Mouse (Mus musculus) adrenal gland, adult 8-10 months (tissue): ENCODE measurements at regions not wholly inside any gene's neighbourhood (a gene's known extent, or its start where the extent isn't known, plus 50 kb on each side); places are given as distances from the start of the nearest gene placed in this dataset.

ENCODE experiments used
- DNase-seq: peaks from one replicate; pipeline ENCODE4 v3.0.0; 2022

DNA sequence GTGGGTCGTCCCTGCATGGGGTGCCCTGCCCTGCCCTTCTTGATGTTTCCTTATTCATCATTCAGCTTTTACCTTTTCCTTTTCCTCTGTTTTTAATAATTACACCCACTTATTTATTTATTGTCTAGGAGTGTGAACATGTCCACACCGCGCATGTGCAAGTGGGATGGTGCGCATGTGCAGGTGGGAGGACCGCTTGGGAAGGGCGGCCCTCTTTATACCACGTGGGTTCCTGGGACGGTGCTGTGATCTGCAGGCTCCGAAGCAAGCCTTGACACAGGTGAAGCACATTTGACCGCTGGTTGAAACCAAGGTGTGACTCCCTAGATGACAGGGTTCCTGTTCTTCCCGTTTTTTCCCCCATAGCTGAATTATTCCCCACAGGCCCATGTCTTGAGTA lies 60.0 kb downstream of the Syf2 start:
- DNase-seq, result no peak

DNA sequence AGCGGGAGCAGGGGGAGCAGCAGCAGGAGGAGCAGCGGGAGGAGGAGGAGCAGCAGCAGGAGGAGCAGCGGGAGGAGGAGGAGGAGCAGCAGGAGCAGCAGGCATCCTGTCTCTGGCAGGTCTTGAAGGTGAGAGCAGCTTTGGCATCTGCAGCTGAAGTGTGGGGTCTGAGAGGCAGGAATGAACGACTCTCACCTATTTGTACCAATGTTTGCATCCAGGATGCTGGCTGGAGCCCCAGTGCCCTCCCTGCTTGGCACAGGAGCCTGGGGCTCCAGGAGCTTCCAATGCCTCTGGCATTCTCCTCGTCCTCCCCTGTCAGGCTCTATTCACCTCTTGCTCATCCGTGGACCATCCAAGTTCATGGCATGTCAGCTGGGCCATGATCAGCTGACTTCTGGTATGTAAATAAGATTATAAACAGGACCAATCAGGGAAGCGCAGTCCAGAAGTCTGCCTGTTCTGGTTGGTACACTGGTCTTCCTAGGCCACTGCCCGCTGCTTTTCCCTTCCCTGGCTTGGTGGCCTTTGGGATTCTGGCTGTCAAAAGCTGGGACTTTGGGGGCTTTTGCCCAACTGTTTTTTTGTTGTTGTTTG lies 62.9 kb downstream of the Syf2 start:
- DNase-seq, result no peak

DNA sequence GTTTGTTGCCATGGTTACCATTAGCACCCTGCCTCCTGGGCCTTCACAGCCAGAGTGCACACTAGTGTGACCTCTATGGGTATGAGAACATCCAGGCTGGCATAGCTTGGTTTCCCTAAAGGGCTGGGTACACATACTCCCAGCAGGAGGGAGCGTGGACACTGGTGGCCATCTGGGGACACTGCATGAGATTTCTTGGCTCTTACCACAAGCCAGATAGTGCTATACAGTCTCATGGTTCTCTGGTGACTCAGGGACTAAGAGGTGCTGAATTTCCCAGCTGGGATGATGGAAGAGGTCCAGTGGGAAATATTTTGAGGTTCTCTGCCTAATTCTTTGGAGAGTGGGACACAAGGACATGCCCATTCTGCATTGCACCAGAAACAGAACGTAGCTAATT lies 63.5 kb downstream of the Syf2 start:
- no peak for DNase-seq

DNA sequence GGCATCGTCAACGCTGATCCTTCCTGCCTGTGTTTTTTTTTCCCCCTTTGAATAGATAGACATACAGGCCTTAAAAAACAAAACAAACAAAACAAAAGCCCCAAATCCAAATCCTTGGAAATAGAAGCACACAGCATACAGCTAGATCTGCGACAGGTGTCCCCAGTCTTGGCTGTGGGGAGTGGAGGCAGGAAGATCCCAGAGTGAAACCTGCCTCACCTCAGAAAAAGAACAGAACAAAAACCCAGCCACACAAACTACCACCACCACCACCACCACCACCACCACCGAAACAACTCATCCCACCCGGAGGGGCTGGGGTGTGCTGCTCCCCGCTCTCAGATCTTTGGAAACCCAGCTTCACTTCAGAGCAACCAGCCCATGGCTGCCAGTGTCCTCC lies 64.0 kb downstream of the Syf2 start:
- DNase-seq, result no peak

DNA sequence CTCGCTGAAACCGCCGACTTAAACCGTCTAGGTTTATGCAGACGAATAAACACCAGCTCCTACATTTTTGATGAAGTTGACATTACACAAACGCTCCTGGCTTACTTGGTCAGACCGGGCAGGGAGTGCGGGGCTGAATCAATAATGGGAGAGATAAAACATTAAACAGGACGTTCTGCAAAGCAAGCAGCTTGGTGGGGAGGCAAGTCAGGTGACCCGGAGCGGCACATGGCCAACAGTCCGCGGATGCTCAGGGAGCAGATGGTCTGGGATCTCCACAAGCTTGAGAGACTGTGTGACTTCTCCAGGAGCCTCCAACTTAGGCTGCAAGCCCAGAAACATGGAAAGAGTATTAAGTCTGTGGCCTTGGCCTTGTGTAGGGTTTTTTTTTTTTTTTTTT lies 64.4 kb downstream of the Syf2 start:
- DNase-seq, result no peak

DNA sequence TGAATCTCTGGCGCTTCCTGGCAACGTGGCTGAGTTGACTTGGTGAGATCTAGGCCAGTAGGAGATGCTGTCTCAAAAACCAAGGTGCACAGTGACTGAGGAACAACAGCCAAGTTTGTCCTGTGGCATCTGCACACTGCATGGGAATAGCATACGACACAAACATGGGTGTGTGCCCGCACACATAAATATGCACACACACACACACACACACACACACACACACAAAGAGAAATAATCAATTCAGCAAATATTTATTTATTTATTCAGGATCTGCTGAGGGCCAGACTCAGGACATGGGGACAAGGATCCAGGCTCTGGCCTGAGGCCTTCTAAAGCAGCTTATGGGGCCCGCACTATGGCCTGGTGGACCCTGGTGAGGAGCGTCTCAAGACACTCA lies 65.4 kb downstream of the Syf2 start:
- no peak for DNase-seq

DNA sequence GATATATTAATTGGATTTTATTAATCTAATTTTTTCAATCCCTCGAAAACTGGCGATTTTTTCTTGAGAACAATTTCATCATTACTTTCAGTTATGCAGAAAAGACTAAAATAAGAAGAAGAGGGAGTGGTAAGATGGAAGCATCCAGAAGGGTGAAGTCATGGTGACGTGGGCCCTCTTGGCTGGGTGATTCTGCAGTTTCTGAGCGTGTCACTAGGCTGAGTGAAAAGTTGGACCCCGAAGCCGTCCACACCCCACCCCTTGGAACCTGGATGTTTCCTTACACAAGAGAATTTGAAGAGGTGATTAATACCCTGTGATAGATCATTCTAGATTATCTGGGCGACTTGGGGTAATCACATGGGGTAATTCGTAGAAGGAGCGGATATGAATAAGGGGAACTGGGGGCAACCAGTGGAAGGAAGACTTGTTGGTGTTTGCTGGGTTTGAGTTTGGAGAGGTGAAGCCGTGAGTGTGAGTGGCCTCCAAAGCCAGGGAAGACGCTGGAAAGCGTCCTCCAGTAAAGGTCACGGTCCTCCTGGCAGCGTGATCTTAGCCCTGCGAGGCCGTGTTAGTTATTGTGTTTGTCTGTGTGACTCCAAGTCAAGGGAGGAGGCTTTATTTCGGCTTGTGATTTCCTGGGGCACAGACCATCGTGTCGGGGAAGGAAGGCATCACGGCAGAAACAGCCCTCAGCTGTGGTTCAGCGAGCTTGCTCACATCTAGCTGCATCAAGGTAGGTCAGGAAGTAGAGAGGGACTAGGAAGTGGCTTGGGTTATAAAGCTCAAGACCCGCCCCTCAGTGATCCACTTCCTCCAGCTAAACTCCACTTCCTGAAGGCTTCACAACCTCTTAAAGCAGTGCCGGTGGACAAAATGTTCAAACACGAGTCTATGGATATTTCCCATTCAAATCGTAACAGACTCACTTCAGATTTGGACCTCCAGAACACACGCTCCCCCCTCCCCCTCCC lies 67.0 kb downstream of the Syf2 start:
- peak; percentile 36 for DNase-seq

DNA sequence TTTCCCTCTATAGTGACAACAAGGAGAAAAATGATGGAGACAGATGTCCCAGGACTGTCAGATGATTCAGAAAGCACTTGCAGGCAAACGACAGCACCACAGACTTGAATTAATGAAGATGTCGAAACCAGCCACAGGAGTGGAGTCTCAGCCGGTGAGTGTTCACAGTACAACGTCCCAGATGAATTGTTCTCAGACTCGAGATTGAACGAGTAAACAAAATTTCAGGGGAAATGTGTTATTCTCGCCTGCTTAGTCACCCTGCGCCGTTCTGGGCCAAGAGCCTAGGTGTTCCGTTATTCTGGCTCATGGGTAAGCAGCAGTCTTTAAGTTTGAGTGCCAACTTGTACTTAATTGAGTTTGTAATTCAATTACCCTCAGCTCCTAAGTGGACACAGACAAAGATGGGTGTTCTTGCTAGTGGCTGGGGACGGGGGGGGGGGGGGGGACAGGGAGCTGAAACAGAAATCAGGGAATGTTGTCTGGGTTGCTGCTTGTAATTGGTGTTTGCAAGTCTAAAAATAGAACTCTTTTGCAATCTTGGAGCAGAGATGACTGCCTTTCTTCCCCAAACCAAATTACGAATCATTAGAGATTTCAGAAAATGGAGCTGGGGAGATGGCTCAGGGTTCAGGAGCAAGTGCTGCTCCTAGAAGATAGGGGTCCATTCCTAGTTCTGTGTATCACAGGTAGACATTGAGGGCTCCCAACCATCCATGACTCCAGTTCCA lies 68.4 kb downstream of the Syf2 start:
- peak; percentile 18 for DNase-seq

DNA sequence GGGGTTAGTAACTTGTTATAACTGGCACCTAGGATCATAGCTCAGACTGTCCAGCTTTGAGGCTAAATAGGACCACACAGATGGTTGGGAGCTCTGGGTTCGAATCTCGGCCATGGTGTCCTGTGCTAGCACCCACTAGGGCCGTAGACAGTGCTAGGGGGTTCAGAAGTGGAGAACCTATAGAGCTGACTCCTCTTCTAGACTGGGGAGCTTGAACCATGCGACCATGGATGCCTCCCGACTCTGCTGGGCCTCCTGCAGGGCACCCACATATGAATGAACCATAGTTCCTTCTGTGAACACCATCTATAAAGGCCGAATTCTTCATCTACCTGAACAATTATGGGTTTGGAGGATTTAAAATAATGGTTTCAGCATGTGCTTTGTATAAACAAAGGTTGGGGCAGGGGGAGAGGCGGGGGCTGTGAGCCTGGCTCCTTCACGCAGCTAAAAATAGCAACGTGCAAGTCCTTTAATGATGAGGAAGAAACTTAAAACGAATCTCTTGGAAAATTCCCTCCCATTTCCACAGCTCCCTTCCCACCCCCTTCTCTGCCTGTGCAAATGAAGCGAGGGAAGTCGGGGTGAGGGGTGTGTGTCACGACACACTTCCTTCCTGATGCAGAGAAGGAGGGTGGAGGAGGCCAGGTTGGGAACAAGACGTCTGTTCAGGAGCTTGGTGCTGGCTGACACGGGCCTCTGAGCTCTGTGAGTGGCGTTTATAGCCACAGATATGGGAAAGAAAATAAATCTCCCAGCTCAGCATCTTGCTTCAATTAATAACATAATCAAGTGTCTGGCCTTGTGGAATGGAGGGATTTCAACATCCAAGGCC lies 71.6 kb downstream of the Syf2 start:
- no peak for DNase-seq

DNA sequence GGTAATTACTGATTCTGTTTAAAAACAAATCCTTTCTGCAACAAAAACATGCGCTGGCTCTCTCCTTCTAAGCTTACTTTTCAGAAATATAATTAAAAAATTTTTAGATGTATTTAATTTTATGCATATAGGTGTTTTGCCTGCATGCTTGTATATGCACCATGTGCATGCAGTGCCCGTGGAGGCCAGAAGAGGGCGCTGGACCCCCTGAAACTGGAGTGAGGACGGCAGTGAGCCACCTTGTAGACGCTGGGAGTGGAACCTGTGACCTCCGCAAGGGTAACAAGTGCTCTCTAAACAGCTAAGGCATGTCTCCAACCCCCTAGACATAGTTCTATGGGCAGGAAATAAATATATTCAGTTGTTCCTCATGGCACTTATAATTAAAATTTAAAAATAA lies 80.7 kb downstream of the Syf2 start:
- DNase-seq, result no peak

DNA sequence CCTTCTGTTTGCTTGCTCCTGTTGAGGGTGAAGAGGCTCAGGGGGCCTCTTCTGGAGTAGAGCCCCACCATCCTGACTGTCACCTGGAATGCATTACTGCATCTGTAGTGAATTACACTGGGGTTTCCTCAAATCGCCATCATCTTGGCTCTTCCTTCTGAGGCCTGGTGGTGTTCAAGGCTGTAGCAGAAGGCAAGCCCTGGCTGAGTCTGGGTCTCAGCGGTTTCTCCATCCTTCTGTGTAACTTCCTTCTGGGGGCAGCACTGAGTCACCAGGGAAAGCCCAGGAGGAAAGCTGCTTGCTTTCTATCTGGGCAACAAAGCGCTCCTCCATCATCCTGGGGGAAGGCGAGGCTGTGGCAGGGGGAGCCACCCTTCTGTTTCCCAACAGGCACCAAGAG lies 82.2 kb downstream of the Syf2 start:
- no peak for DNase-seq

DNA sequence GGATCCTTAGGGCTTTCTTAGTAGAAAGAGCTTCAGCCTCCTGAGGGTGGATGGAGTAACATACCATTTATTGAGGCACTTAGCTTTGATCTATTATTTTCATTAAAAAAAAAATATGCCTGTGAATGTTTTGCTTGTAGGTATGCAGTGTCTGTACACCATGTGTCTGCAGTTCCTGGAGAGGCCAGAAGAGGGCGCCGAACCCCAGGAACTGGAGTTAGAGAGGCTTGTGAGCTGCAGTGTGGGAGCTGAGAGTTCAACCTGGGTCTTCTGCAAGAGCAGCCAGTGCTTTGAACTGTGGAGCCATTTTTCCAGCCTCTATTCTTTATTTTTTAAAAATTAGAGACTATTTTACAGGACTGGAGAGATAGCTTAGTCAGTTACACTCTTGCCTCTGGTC lies 83.2 kb downstream of the Syf2 start:
- no peak for DNase-seq

DNA sequence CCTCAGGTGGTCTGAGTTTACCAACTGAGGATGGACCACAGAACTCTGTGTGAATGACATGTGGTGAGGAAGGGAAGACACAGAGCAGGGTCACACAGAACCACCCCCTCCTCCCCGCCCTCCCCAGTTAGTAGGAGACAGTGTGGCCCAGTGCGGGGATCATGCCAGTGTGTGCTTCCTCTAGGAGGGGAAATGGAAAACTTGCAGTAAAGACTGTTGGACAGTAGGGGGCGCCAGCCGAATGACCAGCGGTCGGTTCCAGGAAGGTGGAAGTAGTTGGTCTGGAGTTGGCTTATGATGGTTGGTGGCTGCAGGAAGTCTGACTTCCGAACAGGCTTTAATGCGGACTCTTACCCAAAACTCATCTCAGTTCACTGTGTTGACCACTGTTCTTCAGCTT lies 87.3 kb downstream of the Syf2 start:
- peak; percentile 43 for DNase-seq

DNA sequence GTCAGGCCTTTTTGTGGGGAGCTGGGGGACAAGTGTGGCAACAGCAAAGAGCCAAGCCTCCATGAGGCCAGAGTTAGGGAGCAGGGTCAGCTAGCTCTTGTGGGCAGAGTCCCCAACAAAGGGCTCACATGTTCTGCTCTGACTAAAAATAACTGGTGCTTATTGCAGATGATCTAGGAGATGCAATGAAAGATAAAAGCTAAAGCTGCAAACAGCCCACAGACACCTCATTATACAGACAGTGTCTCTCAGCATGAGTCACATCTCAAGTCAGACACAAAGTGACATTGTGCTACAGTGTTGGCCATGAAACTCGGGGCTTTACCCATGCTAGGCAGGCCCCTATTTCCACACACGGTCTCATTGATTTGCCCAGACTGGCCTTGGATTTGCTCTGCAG lies 88.4 kb downstream of the Syf2 start:
- DNase-seq, result no peak

DNA sequence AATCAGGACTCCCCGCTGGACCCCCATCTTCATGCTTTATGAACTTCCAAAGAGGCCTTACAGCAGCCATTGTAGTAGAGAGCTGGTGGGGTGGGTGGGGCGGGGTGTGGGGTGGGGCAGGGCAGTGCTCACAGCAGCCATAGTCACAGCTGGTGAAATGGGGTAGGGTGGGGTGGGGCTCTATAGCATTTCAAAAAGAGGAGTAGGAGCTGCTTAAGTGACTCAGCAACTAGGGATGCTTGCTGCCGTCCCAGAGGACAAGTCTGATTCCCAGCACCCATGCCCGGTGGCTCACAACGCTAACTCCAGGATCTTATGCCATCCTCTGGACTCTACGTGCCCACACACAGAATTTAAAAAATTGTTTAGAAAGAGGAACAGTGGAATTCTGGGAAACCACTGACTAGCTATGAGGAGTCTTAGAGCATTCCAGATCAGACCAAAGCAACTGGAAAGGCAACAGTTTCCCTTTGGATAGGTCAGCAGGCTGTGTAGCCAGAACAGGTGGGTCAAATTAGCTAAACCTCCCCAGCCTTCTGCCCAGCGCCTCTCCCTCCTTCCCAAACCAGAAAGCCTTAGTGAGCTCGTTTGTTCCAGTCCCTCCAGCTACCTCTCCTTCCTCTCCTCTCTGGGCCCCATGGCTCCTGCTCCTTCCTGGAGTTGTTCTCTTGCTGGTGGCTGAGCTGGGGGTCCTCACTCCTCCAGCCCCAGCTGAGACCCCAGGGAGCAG lies 89.7 kb downstream of the Syf2 start:
- no peak for DNase-seq

DNA sequence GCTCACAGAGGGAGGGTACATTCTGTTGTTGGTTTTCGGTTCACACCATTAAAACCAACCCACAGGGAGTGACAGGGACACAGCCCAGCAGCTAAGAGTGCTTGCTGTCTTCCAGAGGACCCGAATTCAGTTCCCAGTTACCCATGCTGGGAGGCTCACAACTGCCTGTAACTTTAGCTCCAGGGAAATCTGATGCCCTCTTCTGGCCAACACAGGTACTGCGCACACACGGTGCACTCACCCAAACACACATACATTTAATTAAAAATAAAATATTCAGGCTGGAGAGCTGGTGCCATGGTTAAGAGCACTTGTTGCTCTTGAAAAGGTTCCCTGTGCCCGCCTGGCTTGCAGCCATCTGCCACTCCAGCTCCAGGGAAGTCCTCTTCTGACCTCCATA lies 92.5 kb downstream of the Syf2 start:
- no peak for DNase-seq

DNA sequence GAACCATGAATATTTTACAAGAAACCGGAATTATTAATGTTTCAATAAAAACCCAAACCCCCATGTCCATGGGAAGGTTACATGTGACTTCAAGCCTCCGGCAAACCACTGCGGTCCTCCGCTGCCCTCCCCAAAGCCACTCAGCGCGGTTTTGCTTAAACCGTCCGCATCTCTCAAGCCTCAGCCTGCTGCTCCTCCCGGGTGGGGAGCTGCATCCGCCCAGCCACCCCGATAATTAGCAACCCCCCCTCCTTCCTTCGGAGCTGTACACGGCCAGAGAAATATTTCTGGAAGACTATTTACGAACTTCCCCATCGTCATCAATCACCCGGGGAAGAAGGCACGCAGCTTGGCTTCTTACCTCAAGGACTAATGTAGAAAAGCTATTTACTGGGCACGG lies 94.7 kb upstream of the Runx3 start:
- DNase-seq, result no peak

DNA sequence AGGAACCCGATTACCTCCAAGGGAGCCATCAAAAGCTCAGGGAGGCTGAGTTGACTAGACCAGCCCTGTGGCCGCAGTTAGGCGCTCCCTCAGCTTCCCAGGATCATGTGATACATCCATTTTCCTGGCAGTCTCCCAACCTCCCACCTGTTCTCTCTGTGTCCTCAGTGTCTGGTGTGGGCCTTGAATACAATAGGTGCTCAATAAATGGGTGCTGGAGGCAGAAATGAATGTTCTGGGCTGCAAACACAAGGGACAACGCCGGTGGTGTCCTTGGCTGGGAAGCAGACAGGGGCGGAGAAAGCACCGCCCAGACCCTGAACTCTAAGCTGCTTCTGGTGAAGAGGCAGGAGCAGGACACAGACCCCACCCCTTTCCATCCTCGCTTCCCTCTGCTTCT lies 93.3 kb upstream of the Runx3 start:
- no peak for DNase-seq

DNA sequence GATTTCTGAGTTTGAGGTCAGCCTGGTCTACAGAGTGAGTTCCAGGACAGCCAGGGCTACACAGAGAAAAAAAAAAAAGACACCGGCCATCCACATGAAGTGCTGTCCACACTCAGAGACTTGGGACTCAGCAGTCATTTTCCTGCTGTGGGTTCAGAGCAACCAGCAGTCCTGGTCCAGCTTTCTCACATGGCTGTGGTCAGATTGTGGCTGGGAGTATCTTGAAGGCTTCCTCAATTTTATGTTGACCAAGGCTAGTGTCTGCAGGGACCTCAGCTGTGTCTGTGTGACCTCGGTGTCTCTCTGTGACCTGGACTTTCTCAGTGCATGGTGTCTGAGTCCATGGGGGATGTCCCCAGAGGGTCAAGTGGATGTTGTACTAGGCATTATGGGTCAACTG lies 90.7 kb upstream of the Runx3 start:
- no peak for DNase-seq

DNA sequence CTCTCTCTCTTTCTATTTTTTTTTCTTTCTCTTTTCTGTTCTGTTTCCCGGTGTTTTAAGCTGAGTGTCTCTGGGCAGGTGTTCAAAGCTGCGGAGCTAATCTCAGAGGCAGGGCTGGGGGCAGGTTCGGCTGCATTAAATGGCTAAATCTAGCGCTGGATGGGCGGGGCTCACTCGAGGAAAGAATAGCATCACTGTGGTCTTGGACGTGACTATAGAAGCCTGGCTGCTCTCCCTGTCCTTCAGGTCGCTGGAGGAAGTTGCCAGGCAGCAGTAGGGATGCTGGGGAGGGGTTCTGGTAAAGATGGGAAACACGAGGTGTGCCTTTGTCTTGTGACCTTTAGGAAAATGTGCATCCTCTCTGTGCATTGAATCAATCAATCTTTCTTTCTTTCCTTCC lies 88.0 kb upstream of the Runx3 start:
- no peak for DNase-seq

DNA sequence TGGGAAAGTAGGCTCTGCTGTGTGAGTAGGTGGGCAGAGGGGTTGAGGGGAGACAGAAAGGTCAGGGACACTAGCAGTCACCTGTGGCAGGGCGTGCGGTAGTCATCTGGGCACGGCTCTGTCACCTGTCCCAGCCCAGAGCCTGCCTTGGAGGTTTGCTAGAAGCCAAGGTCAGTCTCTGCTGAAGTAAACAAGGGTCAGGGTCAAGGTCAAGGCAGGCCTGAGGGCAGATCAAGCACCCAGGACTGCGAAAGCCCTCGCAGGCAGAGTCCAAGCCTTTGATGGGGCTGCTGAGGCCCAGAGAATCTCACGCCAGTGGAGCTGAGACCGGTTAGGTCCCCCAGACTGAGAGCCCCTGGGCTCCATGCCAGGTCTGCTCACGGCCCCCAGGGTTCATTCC lies 87.2 kb upstream of the Runx3 start:
- DNase-seq, result no peak

DNA sequence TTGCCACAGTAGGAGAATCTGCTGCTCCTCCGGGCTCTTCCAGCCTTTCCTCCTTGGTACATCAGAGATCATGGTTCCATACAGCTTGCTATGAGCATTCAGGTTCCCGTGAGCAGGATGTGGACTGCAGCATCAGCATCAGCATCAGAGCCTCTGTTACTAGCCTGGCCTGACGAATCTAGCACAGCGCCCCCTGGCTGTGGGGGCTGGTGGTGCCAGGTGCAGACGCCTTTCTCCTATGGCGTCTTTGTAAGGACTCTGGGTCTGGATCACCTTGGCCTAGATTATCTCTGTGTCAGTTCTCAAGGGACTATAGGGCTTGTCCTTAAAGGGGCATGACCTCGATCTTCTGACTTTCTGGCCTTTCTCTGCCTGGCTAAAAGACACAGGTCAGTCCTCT lies 86.0 kb upstream of the Runx3 start:
- peak; percentile 30 for DNase-seq
